25 mouse cellular contexts compared by ENCODE assay signal in the genomic region with DNA sequence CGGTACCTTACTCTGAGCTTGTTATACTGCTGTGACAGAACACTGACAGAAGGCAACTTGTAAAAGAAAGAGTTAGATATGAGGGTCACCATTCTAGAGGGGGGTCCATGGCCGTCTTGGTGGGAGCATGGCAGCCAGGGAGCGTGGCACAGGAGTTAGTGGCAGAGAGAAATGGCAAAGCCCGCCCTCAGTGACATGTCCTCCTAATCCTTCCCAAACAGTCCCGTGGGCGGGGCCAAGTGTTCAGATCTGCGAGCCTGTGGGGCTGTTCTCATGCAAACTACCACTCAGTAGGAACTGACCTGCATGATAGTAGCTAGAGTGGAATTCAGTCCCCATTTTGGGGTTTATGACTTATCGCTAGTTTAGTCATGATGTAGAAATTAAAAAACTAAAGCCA.
"Had no signal": no experiment of that assay in that cellular context is flagged by ENCODE, and none has a peak within 500 bp of the region (broad histone marks: within the 10 kb centered on the region; RNA-seq: fewer than 3 reads in every experiment).

No protein-coding gene starts in this region.

- H3K4me1 ChIP-seq: heart, embryonic 13.5 days; heart, embryonic 15.5 days; hindbrain, embryonic 13.5 days; hindbrain, embryonic 15.5 days; intestine, embryonic 15.5 days; limb, embryonic 13.5 days; limb, embryonic 15.5 days had no signal

- H3K9ac ChIP-seq: heart, embryonic 13.5 days; heart, embryonic 15.5 days; hindbrain, embryonic 13.5 days; hindbrain, embryonic 15.5 days; intestine, embryonic 15.5 days; limb, embryonic 13.5 days; limb, embryonic 15.5 days; liver, embryonic 14.5 days had no signal

- H3K27ac ChIP-seq: heart, adult 2 months; heart, embryonic 13.5 days; heart, embryonic 15.5 days; hindbrain, embryonic 13.5 days; hindbrain, embryonic 15.5 days; intestine, embryonic 15.5 days; limb, embryonic 13.5 days; limb, embryonic 15.5 days; liver, embryonic 14.5 days had no signal

- DNase-seq: gastrocnemius, postnatal 14 days; heart, adult 2 months; heart, postnatal 14 days; heart, postnatal 4 days; kidney, adult 18-20 months; kidney, adult 8-10 months; kidney, postnatal 10 days; kidney, postnatal 25 days; kidney, postnatal 4 days; layer of hippocampus, adult 9-11 months; layer of hippocampus, postnatal 36 days; left cerebral cortex, postnatal 4 days; lung, adult 18-20 months had no signal

- H3K4me3 ChIP-seq: heart, adult 2 months; heart, embryonic 13.5 days; heart, embryonic 15.5 days; hindbrain, embryonic 13.5 days; hindbrain, embryonic 15.5 days; intestine, embryonic 15.5 days; limb, embryonic 13.5 days; limb, embryonic 15.5 days had no signal

- H3K27me3 ChIP-seq: heart, embryonic 13.5 days; heart, embryonic 15.5 days; hindbrain, embryonic 13.5 days; hindbrain, embryonic 15.5 days; intestine, embryonic 15.5 days; limb, embryonic 13.5 days; limb, embryonic 15.5 days had no signal

- H3K9me3 ChIP-seq: heart, embryonic 13.5 days; heart, embryonic 15.5 days; hindbrain, embryonic 13.5 days; hindbrain, embryonic 15.5 days; intestine, embryonic 15.5 days; limb, embryonic 13.5 days; limb, embryonic 15.5 days had no signal

- ATAC-seq: inflammation-experienced regulatory T-cells, adult 6 months; intestine, embryonic 15.5 days; intestine, postnatal 0 days had no signal

- H3K4me2 ChIP-seq: heart, embryonic 11.5 days; heart, embryonic 13.5 days; heart, embryonic 15.5 days; hindbrain, embryonic 13.5 days; hindbrain, embryonic 15.5 days; intestine, embryonic 15.5 days; limb, embryonic 13.5 days; limb, embryonic 15.5 days; liver, embryonic 11.5 days had no signal
